Mouse (Mus musculus) gastrocnemius, adult 18-20 months (tissue): Measurements from ENCODE around the gene Cobll1. TPM values are rescaled to one million over a fixed set of nuclear protein-coding genes. Genes with fewer than 3 reads are reported as not detected.

Source experiments
- DNase-seq: peaks from one replicate; pipeline ENCODE4 v3.0.0; 2021; ENCODE audit warnings: low spot score
- total RNA-seq, 2 experiments: library from RNA; stranded (reverse); gene quantifications; 2 replicates each; pipeline ENCODE4 v1.2.3; 2021

The Cobll1 gene
- total RNA-seq, 2 experiments from 2014 or later, result 5.5 to 8.8 TPM

GRCm38 (mm10) chr2:65157981-65158651, 81.1 kb downstream of the Cobll1 start:
- no peak for DNase-seq

GRCm38 (mm10) chr2:65157325-65157724, 81.9 kb downstream of the Cobll1 start:
- DNase-seq, result no peak

GRCm38 (mm10) chr2:65148928-65149327, 90.3 kb downstream of the Cobll1 start:
- DNase-seq, result no peak

GRCm38 (mm10) chr2:65147431-65147830, 91.8 kb downstream of the Cobll1 start:
- no peak for DNase-seq

GRCm38 (mm10) chr2:65145421-65146117, 93.6 kb downstream of the Cobll1 start:
- DNase-seq, result peak; percentile 25

- DNase-seq, result no peak
These were observed 98.0 kb downstream of the Cobll1 start for GRCm38 (mm10) chr2:65141093-65141661.

- DNase-seq, result no peak
These were observed 98.8 kb downstream of the Cobll1 start for GRCm38 (mm10) chr2:65140330-65140922.

GRCm38 (mm10) chr2:65139606-65140329, 99.4 kb downstream of the Cobll1 start:
- no peak for DNase-seq

GRCm38 (mm10) chr2:65138992-65139391, 100.2 kb downstream of the Cobll1 start:
- no peak for DNase-seq

GRCm38 (mm10) chr2:65126141-65126783, 112.9 kb downstream of the Cobll1 start:
- DNase-seq, result no peak

GRCm38 (mm10) chr2:65123702-65124101, 115.5 kb downstream of the Cobll1 start:
- no peak for DNase-seq

- DNase-seq, result peak; percentile 43
These were observed 117.8 kb downstream of the Cobll1 start for GRCm38 (mm10) chr2:65121435-65121834.

- DNase-seq, result no peak
These were observed 118.2 kb downstream of the Cobll1 start for GRCm38 (mm10) chr2:65121012-65121411.

GRCm38 (mm10) chr2:65120112-65120511, 119.1 kb downstream of the Cobll1 start:
- no peak for DNase-seq

GRCm38 (mm10) chr2:65119667-65120066, 119.5 kb downstream of the Cobll1 start:
- no peak for DNase-seq

GRCm38 (mm10) chr2:65119076-65119475, 120.1 kb downstream of the Cobll1 start:
- DNase-seq, result no peak

- no peak for DNase-seq
These were observed 121.3 kb downstream of the Cobll1 start for GRCm38 (mm10) chr2:65117859-65118258.

- no peak for DNase-seq
These were observed 122.6 kb downstream of the Cobll1 start for GRCm38 (mm10) chr2:65116428-65117125.

- no peak for DNase-seq
These were observed 126.0 kb downstream of the Cobll1 start for GRCm38 (mm10) chr2:65113191-65113590.

GRCm38 (mm10) chr2:65104569-65104968, 134.6 kb downstream of the Cobll1 start:
- no peak for DNase-seq
